Mouse (Mus musculus) liver, postnatal 0 days (tissue): ENCODE measurements around the gene Mpeg1. TPM values are rescaled to one million over a fixed set of nuclear protein-coding genes. Genes with fewer than 3 reads are reported as not detected.

ENCODE experiments used
- ATAC-seq: fragments of 200-750 bp; cut with Nextera tagmentation; 2 replicates; pipeline ENCODE4 v1.8.0; 2017; ENCODE audit warnings: mild to moderate bottlenecking, moderate library complexity
- DNase-seq: peaks from one replicate; pipeline ENCODE4 v3.0.0-alpha.2; 2016
- H3K27ac ChIP-seq: fragments of 300-500 bp; sonication (generic); 2 replicates; pipeline ENCODE4 v1.5.1; 2014; ENCODE audit warnings: antibody characterized with exemption, moderate library complexity, mild to moderate bottlenecking, low read depth
- H3K27me3 ChIP-seq: fragments of 300-500 bp; sonication (generic); 2 replicates; pipeline ENCODE4 v1.6.1; 2014; ENCODE audit warnings: low read length, control low read depth, mixed read lengths; ENCODE audit not compliant: insufficient read depth
- H3K36me3 ChIP-seq: fragments of 300-500 bp; sonication (generic); replicated peaks from 2 replicates; pipeline ENCODE4 v1.6.1; 2014; ENCODE audit warnings: mild to moderate bottlenecking, control low read depth, low read length, moderate library complexity, mixed read lengths; ENCODE audit not compliant: insufficient read depth
- H3K4me1 ChIP-seq: fragments of 300-500 bp; sonication (generic); 2 replicates; pipeline ENCODE4 v1.6.1; 2014; ENCODE audit warnings: antibody characterized with exemption, mild to moderate bottlenecking, control low read depth; ENCODE audit not compliant: insufficient read depth
- H3K4me2 ChIP-seq: fragments of 300-500 bp; sonication (generic); 2 replicates; pipeline ENCODE4 v1.6.1; 2014; ENCODE audit warnings: low read depth, mild to moderate bottlenecking, low read length, moderate library complexity, mixed read lengths
- H3K4me3 ChIP-seq: fragments of 300-500 bp; sonication (generic); 2 replicates; pipeline ENCODE4 v1.5.1; 2014; ENCODE audit warnings: low read depth, low read length
- H3K9ac ChIP-seq: fragments of 300-500 bp; sonication (generic); replicated peaks from 2 replicates; pipeline ENCODE4 v1.6.1; 2014; ENCODE audit warnings: mild to moderate bottlenecking, moderate library complexity
- H3K9me3 ChIP-seq: fragments of 300-500 bp; sonication (generic); 2 replicates; pipeline ENCODE4 v1.6.1; 2016; ENCODE audit warnings: mild to moderate bottlenecking, control low read depth, low read length, mixed read lengths
- CTCF ChIP-seq: sonication (generic); IDR thresholded peaks from 2 replicates; pipeline ENCODE4 v1.5.1; 2016; ENCODE audit warnings: antibody characterized with exemption, low read depth
- EP300 ChIP-seq: IDR thresholded peaks from 2 replicates; pipeline ENCODE4 v1.6.1; 2016; ENCODE audit warnings: antibody characterized with exemption, low read depth, mild to moderate bottlenecking
- WGBS: fragments of 180-500 bp; shearing (Covaris S2); extraction: QIAGEN DNeasy Blood & Tissue Kit; methylation state at CpG from one replicate; pipeline ENCODE4 v1.1.7; 2014; ENCODE audit not compliant: insufficient replicate concordance; 5-methylcytosine and 5-hydroxymethylcytosine counted together
- polyA plus RNA-seq: library from polyadenylated mRNA; unstranded; fragments of >200 nt; fragmentation: Nextera tagmentation; extraction: Ambion mirVana; gene quantifications from 2 replicates; pipeline ENCODE4 v1.2.1, GENCODE M21; 2015

Mpeg1 gene
- polyA plus RNA-seq, 1 experiment from 2014 or later, result 3.5 TPM

GRCm38 (mm10) chr19:12471866-12472265 lies 11.3 kb downstream of the Mpeg1 start:
- TF ChIP-seq EP300 (no peak), CTCF (no peak)
- H3K4me2 ChIP-seq, result no peak overlapping the region
- 49% methylated on average over 3 of the region's 3 CpGs for WGBS
- DNase-seq (no peak), ATAC-seq (no peak)
- H3K9ac ChIP-seq, result no peak overlapping the region
- H3K4me1 ChIP-seq, result peaks cover 4% of the 10 kb centered on the region
- H3K4me3 ChIP-seq, result no peak overlapping the region
- no peaks in the 10 kb centered on the region for H3K9me3 ChIP-seq
- no peaks in the 10 kb centered on the region for H3K27me3 ChIP-seq
- H3K36me3 ChIP-seq, result peaks cover 6% of the 10 kb centered on the region
- no peak overlapping the region for H3K27ac ChIP-seq

GRCm38 (mm10) chr19:12472381-12472976 lies 11.9 kb downstream of the Mpeg1 start:
- Histone ChIP-seq H3K27ac (no peak overlapping the region), H3K4me2 (no peak overlapping the region)

GRCm38 (mm10) chr19:12473201-12473641 lies 12.6 kb downstream of the Mpeg1 start:
- WGBS, result 65% methylated on average over 4 of the region's 4 CpGs
- Histone ChIP-seq H3K36me3 (peaks cover 11% of the 10 kb centered on the region), H3K9ac (no peak overlapping the region), H3K9me3 (no peaks in the 10 kb centered on the region), H3K4me1 (peaks cover 4% of the 10 kb centered on the region), H3K27me3 (no peaks in the 10 kb centered on the region), H3K27ac (no peak overlapping the region), H3K4me2 (no peak overlapping the region), H3K4me3 (no peak overlapping the region)
- DNase-seq (no peak), ATAC-seq (no peak)
- TF ChIP-seq EP300 (no peak), CTCF (no peak)

More at GRCm38 (mm10) chr19:12472381-12472976, 11.9 kb downstream of the Mpeg1 start:
- WGBS, result 67% methylated on average over 5 of the region's 5 CpGs
- ATAC-seq (no peak), DNase-seq (no peak)
- H3K27me3 ChIP-seq, result no peaks in the 10 kb centered on the region
- H3K4me1 ChIP-seq, result peaks cover 4% of the 10 kb centered on the region
- no peak overlapping the region for H3K9ac ChIP-seq
- H3K4me3 ChIP-seq, result no peak overlapping the region
- no peaks in the 10 kb centered on the region for H3K9me3 ChIP-seq
- TF ChIP-seq EP300 (no peak), CTCF (no peak)
- peaks cover 6% of the 10 kb centered on the region for H3K36me3 ChIP-seq

GRCm38 (mm10) chr19:12473951-12474350 lies 13.4 kb downstream of the Mpeg1 start:
- Histone ChIP-seq H3K4me1 (peaks cover 4% of the 10 kb centered on the region), H3K27ac (no peak overlapping the region), H3K4me2 (no peak overlapping the region), H3K27me3 (no peaks in the 10 kb centered on the region), H3K36me3 (peaks cover 13% of the 10 kb centered on the region), H3K9me3 (no peaks in the 10 kb centered on the region), H3K4me3 (no peak overlapping the region), H3K9ac (no peak overlapping the region)
- no peak for ATAC-seq
- WGBS, result 81% methylated on average over 4 of the region's 4 CpGs
- no peak for TF ChIP-seq CTCF
- DNase-seq, result no peak

GRCm38 (mm10) chr19:12475380-12476250 lies 15.0 kb downstream of the Mpeg1 start:
- no peak overlapping the region for H3K4me3 ChIP-seq
- peak; percentile 83 for DNase-seq
- H3K4me1 ChIP-seq, result peaks cover 4% of the 10 kb centered on the region
- peak overlapping the region; percentile 67 for H3K27ac ChIP-seq
- no peak overlapping the region for H3K9ac ChIP-seq
- no peaks in the 10 kb centered on the region for H3K9me3 ChIP-seq
- no peaks in the 10 kb centered on the region for H3K27me3 ChIP-seq
- peaks cover 14% of the 10 kb centered on the region; the same call in 1 of the 2 replicates for H3K36me3 ChIP-seq
- ATAC-seq, result peak; percentile 93
- 54% methylated on average over 15 of the region's 15 CpGs for WGBS
- TF ChIP-seq EP300, result no peak
- peak overlapping the region; percentile 47 for H3K4me2 ChIP-seq

GRCm38 (mm10) chr19:12476721-12477270 lies 16.2 kb downstream of the Mpeg1 start:
- Histone ChIP-seq H3K4me2 (no peak overlapping the region), H3K36me3 (peaks cover 15% of the 10 kb centered on the region), H3K4me3 (no peak overlapping the region), H3K4me1 (peaks cover 2% of the 10 kb centered on the region), H3K27me3 (no peaks in the 10 kb centered on the region), H3K27ac (0 out of 2 replicates have a peak overlapping the region, but pooled peaks have one; percentile 2), H3K9ac (no peak overlapping the region), H3K9me3 (no peaks in the 10 kb centered on the region)
- TF ChIP-seq CTCF (no peak), EP300 (no peak)
- no peak for ATAC-seq
- WGBS, result 42% methylated on average over 5 of the region's 5 CpGs
- DNase-seq, result no peak
